Mouse (Mus musculus): ENCODE measurements around the gene H2-D1. TPM values are rescaled to one million over a fixed set of nuclear protein-coding genes. Genes with fewer than 3 reads are reported as not detected.
A peak's percentile ranks its signal among the peaks of the same experiment; 100 is the strongest.

H2-D1 gene
- polyA plus RNA-seq, 1 experiment from 2014 or later, result 579 TPM

DNA sequence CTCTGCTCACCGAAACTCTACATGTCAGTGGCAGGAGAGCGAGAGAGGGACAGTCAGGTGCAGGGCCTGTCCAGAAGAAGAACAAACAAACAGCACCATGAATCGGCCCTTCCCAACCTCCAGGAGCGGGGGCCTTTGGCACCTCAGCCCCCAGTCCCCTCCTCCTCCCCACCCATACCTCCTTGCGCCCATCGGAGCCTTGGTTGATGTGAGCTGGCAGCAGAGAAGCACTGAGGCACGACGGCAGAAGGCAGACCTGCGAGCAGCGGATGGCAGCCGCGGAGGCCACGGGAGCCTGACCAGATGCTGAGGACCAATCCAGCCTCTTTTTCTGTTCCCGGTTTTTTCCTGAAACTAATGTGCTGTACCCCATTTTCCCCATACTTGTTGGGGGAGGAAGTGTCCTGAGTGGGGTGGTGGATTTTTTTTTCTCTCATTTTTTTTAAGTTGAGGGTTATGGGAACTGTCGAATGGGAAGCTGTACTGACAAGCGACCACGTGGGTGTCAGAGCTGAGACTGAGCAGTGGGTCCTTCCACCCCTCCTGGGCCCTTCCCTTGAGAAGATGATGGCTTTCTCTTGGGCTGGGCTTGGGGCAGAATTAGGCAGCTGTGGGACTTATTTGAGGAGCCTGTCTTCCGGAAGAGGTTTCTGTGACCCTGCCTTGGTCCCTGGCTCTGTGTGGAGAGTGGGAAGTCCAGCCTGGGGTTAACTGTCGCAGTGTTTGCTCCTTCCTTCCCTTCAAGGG lies 12.9 kb upstream of the H2-D1 start:
- Histone ChIP-seq H3K4me2 (replicated peaks; ENCODE audit: low read depth, low read length) (no peak overlapping the region), H3K9me3 (ENCODE audit: low read length) (no peaks in the 10 kb centered on the region), H3K36me3 (ENCODE audit: insufficient read depth, low read length) (peaks cover 48% of the 10 kb centered on the region), H3K27me3 (replicated peaks; ENCODE audit: insufficient read depth, low read length) (no peaks in the 10 kb centered on the region), H3K4me3 (ENCODE audit: low read depth, low read length) (no peak overlapping the region), H3K4me1 (ENCODE audit: insufficient read depth, low read depth, low read length) (peaks cover 6% of the 10 kb centered on the region; the same call in 1 of the 2 replicates), H3K27ac (ENCODE audit: low read length) (no peak overlapping the region), H3K9ac (replicated peaks; ENCODE audit: low read depth) (no peak overlapping the region)
- no peak for TF ChIP-seq CTCF (IDR thresholded peaks at IDR 0.05)
- no peak for TF ChIP-seq EP300 (IDR thresholded peaks at IDR 0.05)
- 83% methylated on average over 19 of the region's 19 CpGs for WGBS
- ATAC-seq (no peak), DNase-seq (ENCODE audit: low spot score) (no peak)

DNA sequence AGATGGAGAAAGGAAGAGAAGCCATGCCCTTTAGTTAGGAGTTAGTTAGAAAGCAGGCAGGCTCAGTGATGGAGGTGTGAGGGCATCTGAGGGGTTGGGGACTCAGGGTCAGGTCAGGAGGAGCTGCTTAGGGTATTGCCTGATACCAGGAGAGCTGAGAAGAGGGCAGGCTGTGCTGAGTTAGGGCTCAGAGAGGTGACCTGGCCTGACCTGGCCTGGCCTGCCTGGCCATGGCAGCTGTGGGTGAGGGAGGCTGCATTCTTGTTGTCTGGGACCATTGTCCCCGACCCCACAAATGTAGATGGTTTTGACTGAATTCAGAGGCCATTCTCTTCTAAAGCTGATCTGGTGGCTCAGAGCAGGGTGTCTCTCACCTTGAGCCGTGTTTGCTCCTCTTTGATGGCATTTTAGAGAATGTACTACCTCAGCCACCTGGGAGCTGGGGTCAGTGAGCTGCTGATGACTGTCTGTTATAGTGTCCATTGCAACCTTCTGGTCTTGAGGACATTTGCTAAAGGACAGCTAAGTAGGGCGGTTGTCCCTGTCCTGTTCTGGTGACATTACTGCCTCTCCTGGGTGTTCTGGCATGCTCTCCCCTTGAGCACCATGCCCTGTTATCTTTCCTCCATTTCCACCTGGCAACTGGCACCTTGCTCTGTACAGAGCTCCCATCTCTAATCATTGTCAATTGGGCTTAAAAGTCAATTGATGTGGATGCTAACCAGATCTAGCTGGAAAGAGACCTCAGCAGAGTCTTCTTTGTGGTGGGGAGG lies 12.0 kb upstream of the H2-D1 start:
- no peak for DNase-seq (ENCODE audit: low spot score)
- Histone ChIP-seq H3K27ac (ENCODE audit: low read length) (peak overlapping the region; percentile 51; the same call in 1 of the 2 replicates), H3K9me3 (ENCODE audit: low read length) (no peaks in the 10 kb centered on the region), H3K36me3 (ENCODE audit: insufficient read depth, low read length) (peaks cover 41% of the 10 kb centered on the region), H3K4me3 (ENCODE audit: low read depth, low read length) (no peak overlapping the region), H3K4me1 (ENCODE audit: insufficient read depth, low read depth, low read length) (no peaks in the 10 kb centered on the region), H3K9ac (replicated peaks; ENCODE audit: low read depth) (no peak overlapping the region), H3K27me3 (replicated peaks; ENCODE audit: insufficient read depth, low read length) (no peaks in the 10 kb centered on the region), H3K4me2 (replicated peaks; ENCODE audit: low read depth, low read length) (no peak overlapping the region)
- TF ChIP-seq CTCF (IDR thresholded peaks at IDR 0.05) (no peak), EP300 (IDR thresholded peaks at IDR 0.05) (no peak)
- WGBS, result 80% methylated on average over 3 of the region's 3 CpGs
- no peak for ATAC-seq

DNA sequence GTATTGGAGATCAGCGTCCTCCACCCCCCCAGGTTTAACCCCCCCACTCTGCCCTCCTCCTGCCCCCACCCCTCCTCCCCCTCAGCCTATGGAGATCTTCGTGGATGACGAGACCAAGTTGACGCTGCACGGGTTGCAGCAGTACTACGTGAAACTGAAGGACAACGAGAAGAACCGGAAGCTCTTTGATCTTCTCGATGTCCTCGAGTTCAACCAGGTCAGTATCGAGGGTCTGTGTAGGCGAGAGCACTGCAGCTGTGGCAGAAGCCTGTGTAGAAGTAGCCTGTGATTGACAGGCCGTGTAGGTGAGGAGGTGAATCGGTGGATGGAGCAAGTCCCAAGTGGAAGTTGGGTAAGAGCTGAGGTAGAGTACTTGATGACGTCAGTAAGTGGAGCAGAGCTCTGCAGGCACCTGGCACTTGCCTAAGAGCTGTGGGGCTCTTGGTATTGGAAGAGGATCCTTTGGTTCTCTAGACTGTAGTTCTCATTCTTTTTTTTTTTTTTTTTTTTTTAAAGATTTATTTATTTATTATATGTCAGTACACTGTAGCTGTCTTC lies 11.3 kb upstream of the H2-D1 start:
- ATAC-seq (peak; percentile 90), DNase-seq (ENCODE audit: low spot score) (peak; percentile 92)
- no peaks in the 10 kb centered on the region for H3K4me1 ChIP-seq (ENCODE audit: insufficient read depth, low read depth, low read length)
- no peaks in the 10 kb centered on the region for H3K9me3 ChIP-seq (ENCODE audit: low read length)
- WGBS, result 48% methylated on average over 15 of the region's 15 CpGs
- H3K27ac ChIP-seq (ENCODE audit: low read length), result 0 out of 2 replicates have a peak overlapping the region, but pooled peaks have one; percentile 51
- H3K4me3 ChIP-seq (ENCODE audit: low read depth, low read length), result no peak overlapping the region
- no peak for TF ChIP-seq CTCF (IDR thresholded peaks at IDR 0.05)
- no peak for TF ChIP-seq EP300 (IDR thresholded peaks at IDR 0.05)
- H3K27me3 ChIP-seq (replicated peaks; ENCODE audit: insufficient read depth, low read length), result no peaks in the 10 kb centered on the region
- peaks cover 39% of the 10 kb centered on the region for H3K36me3 ChIP-seq (ENCODE audit: insufficient read depth, low read length)
- H3K9ac ChIP-seq (replicated peaks; ENCODE audit: low read depth), result no peak overlapping the region
- no peak overlapping the region for H3K4me2 ChIP-seq (replicated peaks; ENCODE audit: low read depth, low read length)

DNA sequence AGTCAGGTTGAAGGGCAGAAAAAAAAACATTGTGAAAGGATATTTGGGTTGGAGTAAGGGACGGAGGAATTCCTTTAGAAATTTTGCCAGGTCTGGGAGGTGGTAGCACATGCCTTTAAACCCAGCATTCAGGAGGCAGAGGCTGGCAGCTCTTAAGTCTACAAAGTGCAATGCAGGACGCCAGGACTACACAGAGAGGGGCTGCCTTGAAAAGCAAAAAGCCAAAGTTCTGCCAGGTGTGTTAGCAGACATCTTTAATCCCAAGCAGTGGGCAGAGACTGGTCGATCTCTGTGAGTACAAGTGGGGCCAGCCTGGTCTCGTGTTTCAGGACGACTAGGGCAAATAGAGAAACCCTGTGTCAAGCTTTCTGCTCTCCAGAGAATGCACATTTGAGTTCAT lies 10.5 kb upstream of the H2-D1 start:
- H3K9ac ChIP-seq (replicated peaks; ENCODE audit: low read depth), result no peak overlapping the region
- H3K27me3 ChIP-seq (replicated peaks; ENCODE audit: insufficient read depth, low read length), result no peaks in the 10 kb centered on the region
- ATAC-seq (no peak), DNase-seq (ENCODE audit: low spot score) (no peak)
- no peak overlapping the region for H3K4me3 ChIP-seq (ENCODE audit: low read depth, low read length)
- no peaks in the 10 kb centered on the region for H3K9me3 ChIP-seq (ENCODE audit: low read length)
- peaks cover 32% of the 10 kb centered on the region for H3K36me3 ChIP-seq (ENCODE audit: insufficient read depth, low read length)
- H3K4me1 ChIP-seq (ENCODE audit: insufficient read depth, low read depth, low read length), result no peaks in the 10 kb centered on the region
- WGBS, result 70% methylated on average over 5 of the region's 5 CpGs
- H3K4me2 ChIP-seq (replicated peaks; ENCODE audit: low read depth, low read length), result no peak overlapping the region
- H3K27ac ChIP-seq (ENCODE audit: low read length), result 0 out of 2 replicates have a peak overlapping the region, but pooled peaks have one; percentile 9
- TF ChIP-seq EP300 (IDR thresholded peaks at IDR 0.05) (no peak), CTCF (IDR thresholded peaks at IDR 0.05) (no peak)

DNA sequence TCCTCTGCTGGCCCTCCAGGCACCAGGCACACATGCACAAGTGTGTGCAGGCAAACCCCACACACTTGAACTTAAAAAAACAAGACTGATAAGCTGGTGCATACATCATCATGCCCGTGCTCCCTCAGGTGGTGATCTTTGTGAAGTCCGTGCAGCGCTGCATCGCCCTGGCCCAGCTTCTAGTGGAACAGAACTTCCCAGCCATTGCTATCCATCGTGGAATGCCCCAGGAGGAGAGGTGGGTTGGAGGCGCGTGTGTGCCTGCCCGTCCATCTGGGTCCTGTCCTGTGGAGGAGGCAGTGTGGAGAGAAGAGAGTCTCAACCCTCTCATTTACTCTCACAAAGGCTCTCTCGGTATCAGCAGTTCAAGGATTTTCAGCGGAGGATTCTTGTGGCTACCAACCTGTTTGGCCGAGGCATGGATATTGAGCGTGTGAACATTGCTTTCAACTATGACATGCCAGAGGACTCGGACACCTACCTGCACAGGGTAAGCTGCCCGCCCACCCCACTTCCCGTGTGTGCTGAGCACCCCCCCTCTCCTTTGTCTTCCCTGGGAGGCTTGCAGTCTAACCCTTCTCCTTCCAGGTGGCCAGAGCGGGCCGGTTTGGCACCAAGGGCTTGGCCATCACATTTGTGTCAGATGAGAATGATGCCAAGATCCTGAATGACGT lies 9.8 kb upstream of the H2-D1 start:
- no peaks in the 10 kb centered on the region for H3K9me3 ChIP-seq (ENCODE audit: low read length)
- peaks cover 28% of the 10 kb centered on the region for H3K36me3 ChIP-seq (ENCODE audit: insufficient read depth, low read length)
- no peaks in the 10 kb centered on the region for H3K27me3 ChIP-seq (replicated peaks; ENCODE audit: insufficient read depth, low read length)
- H3K4me3 ChIP-seq (ENCODE audit: low read depth, low read length), result no peak overlapping the region
- no peaks in the 10 kb centered on the region for H3K4me1 ChIP-seq (ENCODE audit: insufficient read depth, low read depth, low read length)
- WGBS, result 72% methylated on average over 18 of the region's 18 CpGs
- no peak for TF ChIP-seq CTCF (IDR thresholded peaks at IDR 0.05)
- no peak for TF ChIP-seq EP300 (IDR thresholded peaks at IDR 0.05)
- no peak overlapping the region for H3K4me2 ChIP-seq (replicated peaks; ENCODE audit: low read depth, low read length)
- H3K9ac ChIP-seq (replicated peaks; ENCODE audit: low read depth), result no peak overlapping the region
- DNase-seq (ENCODE audit: low spot score) (no peak), ATAC-seq (no peak)
- H3K27ac ChIP-seq (ENCODE audit: low read length), result 0 out of 2 replicates have a peak overlapping the region, but pooled peaks have one; percentile 9
